Mouse (Mus musculus) urinary bladder, postnatal 25 days (tissue): ENCODE measurements around the gene Acbd5.

Source experiments
- DNase-seq: peaks from one replicate; pipeline ENCODE4 v3.0.0; 2022; ENCODE audit warnings: low spot score

The Acbd5 gene

DNA sequence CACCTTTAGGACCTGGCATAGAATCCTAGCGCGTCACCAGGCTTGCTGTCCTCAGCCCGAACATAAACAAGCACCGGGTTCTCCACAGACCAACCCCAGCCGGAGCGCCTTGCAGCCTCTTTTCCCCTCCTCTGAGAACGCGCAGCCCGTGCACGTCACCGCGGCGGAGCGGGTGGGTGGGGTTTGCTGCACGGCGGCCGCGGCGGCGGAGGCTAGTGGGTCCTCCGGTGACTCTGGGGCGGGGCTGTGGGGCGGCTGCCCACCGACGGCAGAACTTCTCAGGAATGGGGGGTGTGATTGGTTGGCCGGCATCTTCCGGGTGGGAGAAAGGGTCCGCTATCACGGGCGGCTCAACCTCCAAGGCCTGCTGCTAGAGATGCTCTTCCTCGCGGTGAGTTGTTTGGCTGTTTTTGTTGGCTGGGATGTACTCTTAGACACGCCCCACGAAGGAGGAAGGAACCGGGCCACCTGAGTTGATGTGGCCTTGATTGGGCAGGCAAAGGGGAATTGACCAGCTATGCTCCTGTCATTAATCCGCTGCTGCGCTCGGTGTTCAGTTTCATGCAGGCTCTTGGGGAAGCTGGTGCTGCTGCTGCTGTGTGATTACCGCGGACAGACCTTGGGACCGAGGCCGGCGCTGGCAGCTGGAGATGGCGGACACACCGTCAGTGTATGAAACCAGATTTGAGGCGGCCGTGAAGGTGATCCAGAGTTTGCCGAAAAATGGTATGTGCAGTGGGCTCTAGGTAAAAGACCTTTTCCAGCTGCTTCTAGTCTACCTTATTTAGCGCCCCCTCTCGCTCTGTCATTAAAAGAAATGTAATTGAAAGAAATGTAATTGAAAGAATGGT lies 1.2 kb downstream of the Acbd5 start:
- DNase-seq, result peak; percentile 93

DNA sequence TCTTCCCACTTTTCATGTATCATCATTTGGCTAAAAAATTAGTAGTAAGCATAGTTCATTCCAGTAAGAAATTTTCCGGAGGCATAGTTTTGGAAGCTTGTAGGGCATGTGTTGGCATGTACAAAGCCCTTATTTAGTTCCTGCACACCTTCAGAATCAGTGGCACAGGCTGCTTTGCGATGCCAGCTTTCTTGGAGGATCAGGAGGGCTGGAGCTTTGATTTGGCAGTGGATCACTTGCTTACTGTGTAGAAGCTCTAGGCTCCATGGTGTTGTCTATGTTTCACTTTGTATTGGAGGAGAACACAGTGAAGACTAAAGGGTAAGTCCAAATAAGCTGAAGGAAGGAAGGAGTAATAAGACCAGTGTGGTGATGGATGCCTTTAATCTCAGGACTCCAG lies 2.5 kb downstream of the Acbd5 start:
- no peak for DNase-seq

DNA sequence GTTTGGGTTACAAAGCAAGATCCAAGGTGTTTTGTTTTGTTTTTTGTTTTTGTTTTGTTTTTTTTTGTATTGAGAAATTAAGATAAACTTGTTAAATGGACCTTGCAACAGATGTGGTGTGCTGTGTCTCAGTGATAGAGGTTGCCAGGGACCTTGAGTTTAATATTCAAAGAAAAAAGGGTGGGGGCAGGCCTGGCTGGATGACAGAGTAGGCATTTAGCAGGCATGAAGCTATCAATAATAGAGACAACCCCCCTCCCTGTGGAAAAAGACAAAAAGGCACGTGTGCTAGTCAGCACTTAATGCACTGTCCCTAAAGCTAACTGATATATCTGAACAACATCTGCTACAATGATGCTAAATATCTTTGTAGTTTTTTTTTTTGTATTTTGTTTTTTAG lies 3.4 kb downstream of the Acbd5 start:
- no peak for DNase-seq

DNA sequence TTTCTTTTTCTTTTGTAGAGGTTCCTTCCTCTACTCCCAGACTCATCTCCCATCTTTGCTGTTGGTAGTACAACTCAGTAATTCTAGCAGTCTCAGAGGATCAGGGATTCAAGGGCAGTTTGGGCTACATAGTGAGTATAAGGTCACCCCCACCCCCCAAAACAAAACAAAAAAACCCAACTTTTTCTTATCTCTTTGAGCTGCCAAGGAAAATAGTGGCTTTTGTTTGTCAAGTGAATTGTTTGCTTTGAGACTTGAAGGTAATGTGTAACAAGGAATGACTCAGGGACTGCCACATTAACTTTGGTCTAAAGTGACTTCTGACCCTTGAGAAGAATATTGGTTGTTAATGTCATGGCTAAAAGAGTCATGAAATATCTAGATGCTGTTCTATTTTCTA lies 7.9 kb downstream of the Acbd5 start:
- DNase-seq, result no peak

DNA sequence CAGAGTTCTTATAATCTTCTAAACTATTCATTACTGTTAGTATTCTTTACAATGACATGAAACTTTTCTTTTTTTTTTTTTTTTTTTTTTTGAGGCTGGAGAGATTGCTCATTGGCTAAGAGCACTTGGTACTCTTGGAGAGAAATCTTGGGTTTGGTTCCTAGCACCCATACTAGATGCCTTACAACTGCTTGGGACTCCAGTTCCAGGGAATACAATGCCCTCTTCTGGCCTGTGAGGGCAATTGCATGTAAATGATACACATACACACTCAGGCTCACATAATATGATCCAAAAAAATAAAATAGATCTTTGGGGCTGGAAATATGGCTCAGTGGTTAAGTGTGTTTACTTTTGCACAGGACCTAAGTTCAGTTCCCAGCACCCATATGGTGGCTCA lies 8.8 kb downstream of the Acbd5 start:
- DNase-seq, result no peak

DNA sequence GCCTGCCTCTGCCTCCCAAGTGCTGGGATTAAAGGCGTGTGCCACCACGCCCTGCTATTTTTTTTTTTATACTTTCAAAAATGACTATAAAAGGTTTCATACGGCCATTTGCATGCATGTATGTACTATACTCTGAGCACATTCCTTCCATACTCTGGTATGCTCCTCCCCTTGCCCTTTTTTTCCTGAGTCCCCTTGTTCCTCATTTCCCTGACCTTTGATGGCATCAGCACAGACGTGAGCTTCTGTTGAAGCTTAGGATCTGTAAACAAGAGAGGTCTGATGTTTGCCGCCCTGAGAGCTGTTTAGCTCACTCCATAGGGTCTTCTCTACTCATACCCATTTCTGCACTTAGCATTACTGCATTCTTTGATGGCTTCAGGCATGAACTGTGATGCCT lies 9.7 kb downstream of the Acbd5 start:
- DNase-seq, result no peak

DNA sequence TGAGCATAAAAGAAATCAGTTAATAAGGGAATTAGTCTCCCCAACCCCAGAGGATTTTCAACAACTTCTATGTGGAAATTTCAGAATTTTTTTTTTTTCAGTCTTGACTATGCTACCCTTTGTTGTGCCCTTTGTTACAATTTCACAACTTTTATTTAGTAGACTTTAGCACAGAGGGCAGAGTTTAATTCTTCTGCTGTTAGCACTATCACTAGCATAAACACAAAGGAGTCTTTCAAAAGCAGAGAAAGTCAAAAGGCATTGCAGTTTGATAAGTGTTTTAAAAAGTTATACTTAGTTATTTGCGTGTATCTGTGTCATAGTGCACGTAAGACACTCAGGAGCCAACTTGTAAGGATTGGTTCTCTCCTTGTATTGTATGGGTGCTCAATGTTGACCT lies 10.6 kb downstream of the Acbd5 start:
- no peak for DNase-seq

DNA sequence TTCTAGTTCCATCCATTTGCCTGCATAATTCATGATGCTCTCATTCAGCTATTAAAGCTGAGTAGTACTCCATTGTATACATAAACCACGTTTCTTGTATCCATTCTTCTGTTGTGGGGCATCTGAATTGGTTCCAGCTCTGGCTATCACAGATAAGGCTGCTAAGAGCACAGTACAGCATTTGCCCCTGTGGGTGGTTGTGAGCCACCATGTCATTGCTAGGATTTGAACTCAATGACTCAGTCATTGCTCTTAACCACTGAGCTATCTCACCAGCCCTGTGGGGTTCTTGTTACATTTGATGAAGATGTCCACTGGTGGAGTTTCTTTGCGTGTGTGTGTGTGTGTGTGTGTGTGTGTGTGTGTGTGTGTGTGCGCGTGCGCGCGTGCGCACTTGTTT lies 16.6 kb downstream of the Acbd5 start:
- no peak for DNase-seq

DNA sequence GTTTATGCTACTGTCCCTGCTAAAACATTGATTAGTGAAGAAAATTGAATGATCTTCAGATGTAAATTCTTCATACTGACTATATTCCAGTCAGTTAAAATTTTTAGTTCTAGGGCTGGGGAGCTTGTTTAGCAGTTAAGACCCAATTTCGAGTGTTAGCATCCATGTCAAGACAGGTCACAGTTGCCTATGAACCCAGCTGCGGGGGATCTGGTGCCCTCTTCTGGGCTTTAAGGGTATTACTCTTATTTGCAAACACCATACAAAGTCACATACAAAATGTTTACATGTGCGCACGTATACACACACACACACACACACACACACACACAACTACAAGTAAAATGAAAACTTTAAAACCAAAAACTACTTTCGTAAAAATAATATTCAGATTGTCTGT lies 24.2 kb downstream of the Acbd5 start:
- peak; percentile 14 for DNase-seq

DNA sequence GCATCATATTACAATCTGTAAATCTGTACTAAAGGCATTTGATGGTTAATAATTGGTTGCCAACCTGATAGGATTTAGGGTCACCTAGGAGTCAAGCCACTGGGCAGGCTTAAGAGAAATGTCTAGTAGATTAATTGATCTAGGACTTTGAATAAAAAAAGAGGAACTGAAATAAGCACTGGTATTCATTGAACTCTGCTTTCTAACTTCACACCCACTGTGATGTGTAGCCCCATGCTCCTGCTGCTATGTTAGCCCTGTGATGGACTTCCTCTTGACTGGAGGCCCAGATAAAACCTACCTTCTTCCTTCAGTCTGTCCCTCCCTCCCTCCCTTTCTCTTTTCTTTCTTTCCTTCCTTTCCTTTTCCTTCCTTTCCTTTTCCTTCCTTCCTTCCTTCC lies 29.1 kb downstream of the Acbd5 start:
- DNase-seq, result no peak

DNA sequence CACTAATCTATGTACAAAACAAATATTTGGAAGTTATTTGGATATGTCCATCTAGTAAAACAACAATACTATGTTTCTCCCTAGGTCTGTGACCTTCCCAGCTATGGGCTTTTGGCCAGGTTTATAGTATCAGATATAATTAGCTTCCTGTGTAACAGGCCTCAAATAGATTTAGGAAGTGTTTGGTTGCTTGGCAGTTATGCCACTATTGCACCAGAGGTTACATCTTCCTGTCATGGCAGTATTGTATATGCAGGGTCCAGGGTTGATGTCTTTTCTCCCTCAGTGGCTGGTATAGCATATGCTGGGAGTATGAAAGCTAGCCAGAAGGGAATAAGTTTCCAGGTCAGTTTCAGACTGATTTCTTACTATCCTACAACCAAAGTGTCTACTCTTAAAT lies 34.3 kb downstream of the Acbd5 start:
- no peak for DNase-seq

DNA sequence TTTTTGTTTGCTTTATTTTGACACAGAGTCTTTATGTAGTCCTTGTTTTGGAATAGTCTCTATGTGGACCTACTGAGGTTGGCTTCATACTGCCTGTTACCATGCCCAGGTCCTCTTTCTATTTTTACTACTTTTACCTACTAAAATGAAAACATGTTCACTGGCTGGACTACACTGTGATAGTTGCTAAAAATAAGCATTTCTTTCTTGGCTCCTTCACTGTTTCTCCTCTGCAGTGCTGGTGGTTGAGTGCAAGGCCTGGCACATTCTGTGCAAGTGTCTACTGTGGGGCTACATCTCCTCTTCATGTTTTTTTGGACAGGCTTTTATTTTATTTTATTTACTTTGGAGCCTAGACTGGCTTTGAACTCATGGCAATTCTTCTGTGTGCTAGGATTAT lies 51.6 kb downstream of the Acbd5 start:
- no peak for DNase-seq

DNA sequence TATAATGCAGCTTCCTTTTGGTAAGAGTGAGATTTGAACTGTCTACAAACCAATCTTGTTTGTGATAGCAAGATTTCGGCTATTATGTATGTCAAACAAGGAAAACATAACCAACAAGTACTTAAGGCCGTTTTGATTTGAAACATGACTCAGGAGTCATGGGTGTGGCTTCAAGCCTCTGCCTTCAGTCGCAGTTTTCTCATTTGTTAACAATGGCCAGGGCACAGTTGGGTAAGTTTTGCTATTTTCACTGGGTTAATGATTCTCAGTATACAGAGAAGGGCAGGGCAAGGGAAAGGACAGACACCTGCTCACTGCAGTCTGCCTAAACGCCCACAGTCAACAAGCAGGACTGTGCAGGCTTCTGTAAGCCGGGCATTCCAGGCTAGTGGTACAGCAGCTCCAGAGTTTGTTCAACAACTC lies 87.2 kb downstream of the Acbd5 start:
- peak; percentile 15 for DNase-seq

DNA sequence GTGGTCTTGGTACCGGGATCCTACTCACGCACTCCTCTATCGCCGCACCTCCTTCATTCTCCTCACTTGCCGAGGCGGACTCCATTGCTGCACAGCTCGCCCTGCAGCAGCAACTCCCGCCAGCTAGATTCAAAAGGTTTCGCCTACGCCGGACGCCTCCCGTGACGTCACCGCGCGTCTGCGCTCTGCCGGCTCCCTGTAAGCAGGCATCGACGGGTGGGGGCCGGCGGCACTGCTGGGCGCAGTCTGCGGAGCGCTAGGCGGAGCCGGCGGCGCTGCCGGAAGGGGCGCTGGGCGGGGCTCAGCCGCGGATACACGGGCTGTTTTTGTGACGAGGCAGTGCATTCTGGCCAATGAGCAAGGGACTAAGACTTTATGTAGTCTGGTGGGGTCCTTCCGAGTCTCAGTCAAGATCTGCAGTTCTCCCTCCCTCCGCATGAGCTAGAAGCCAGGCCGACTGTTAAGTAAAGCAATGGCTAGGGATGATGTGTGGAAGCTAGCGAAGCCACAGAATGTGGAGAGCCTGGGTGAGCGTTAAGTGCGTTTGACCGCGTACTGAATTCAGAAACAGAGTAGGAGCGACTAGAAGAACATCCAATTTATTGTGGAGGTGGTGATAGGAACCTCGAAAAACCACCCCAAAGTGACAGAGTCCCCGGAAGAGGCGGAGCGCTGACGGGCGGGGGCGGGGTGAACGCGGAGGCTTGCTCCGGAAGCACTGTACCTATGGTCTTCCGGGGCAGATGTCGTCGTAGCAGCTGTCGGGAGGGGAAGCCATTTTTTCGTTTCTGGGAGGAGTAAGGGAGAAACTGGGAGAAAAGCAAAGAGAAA lies 88.0 kb downstream of the Acbd5 start, which contains the start of the genes Mastl and Yme1l1:
Mastl (minus strand) TSS at position 248 of the 831 bp plus-strand sequence.
Yme1l1 (plus strand) TSS at position 593 of the 831 bp plus-strand sequence.
- peak; percentile 93 for DNase-seq

DNA sequence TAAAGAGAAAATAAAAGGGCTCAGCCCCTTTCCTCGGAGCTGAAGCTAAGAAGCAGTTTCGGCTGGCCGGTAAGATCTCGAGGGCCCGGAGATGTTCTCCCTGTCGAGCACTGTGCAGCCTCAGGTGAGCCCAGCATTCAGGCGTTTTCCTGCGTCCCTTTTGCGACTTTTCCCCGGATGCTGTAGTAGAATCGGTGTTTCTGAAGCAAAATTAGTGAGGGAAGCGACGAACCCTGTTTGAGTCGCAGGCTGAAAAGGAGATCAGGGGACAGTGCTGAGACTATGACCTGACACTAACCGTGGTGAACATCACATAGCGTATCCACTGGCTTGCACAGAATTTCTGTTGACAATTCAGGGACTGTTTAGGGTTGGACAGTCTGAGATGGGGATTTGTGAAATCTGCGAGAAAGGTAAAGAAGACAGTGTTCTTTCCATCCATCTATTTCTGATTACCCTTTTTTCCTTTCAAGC lies 88.7 kb downstream of the Acbd5 start:
- no peak for DNase-seq
